Mouse (Mus musculus): ENCODE measurements around the gene Znrf3.

DNA sequence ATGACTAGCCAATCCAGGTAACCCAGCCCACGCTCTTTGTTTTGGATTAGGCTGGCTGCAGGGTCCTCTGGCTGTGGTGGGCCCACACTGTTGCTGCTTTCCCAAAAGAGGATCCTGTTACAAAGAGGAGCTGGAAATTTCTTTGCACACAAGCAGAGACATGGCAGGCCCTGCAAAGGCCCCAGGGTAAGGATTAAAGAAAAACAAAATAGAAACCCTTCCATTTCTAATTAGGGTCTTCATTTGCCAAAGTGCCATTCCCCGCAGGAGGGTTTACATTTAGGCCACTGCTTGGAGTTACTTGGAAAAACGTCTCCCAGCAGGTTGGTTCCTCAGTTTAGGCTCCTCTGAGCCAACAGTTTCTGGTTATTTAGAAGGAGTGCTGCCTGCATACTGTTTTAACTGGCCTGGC lies 130.3 kb downstream of the Znrf3 start:
- TF ChIP-seq CTCF (conservative IDR thresholded peaks at IDR 0.05; ENCODE audit: low read length) (no peak), POU5F1 (IDR thresholded peaks at IDR 0.05; ENCODE audit: borderline replicate concordance, low read length) (no peak)

Measured in E14TG2a.4 (cell line).